Mouse (Mus musculus) heart, embryonic 13.5 days (tissue): ENCODE measurements around the gene Marcksl1. TPM values are rescaled to one million over a fixed set of nuclear protein-coding genes. Genes with fewer than 3 reads are reported as not detected.
A peak's percentile ranks its signal among the peaks of the same experiment; 100 is the strongest.
"Not testable (repeated sequence)": the region's sequence is repeated elsewhere in the genome, so short reads cannot be mapped to it uniquely, and the experiment has no call there.

Source experiments
- ATAC-seq: fragments of 200-750 bp; cut with Nextera tagmentation; 2 replicates; pipeline ENCODE4 v1.8.0; 2017; ENCODE audit warnings: moderate TSS enrichment; ENCODE audit not compliant: insufficient number of reproducible peaks, low FRiP score, low TSS enrichment; ENCODE audit errors: extremely low read depth
- H3K27ac ChIP-seq: fragments of 300-500 bp; sonication (generic); replicated peaks from 2 replicates; pipeline ENCODE4 v1.5.1; 2015; ENCODE audit warnings: moderate library complexity, mild to moderate bottlenecking, inconsistent platforms
- H3K27me3 ChIP-seq: fragments of 300-500 bp; sonication (generic); replicated peaks from 2 replicates; pipeline ENCODE4 v1.6.1; 2015; ENCODE audit warnings: mild to moderate bottlenecking, inconsistent platforms
- H3K36me3 ChIP-seq: fragments of 300-500 bp; sonication (generic); 2 replicates; pipeline ENCODE4 v1.6.1; 2015; ENCODE audit warnings: mild to moderate bottlenecking, inconsistent platforms
- H3K4me1 ChIP-seq: fragments of 300-500 bp; sonication (generic); 2 replicates; pipeline ENCODE4 v1.6.1; 2015; ENCODE audit warnings: inconsistent platforms
- H3K4me2 ChIP-seq: fragments of 300-500 bp; sonication (generic); 2 replicates; pipeline ENCODE4 v1.6.1; 2015; ENCODE audit warnings: inconsistent platforms, mild to moderate bottlenecking, moderate library complexity
- H3K4me3 ChIP-seq: fragments of 300-500 bp; sonication (generic); 2 replicates; pipeline ENCODE4 v1.5.1; 2015; ENCODE audit warnings: moderate library complexity, mild to moderate bottlenecking, inconsistent platforms
- H3K9ac ChIP-seq: fragments of 300-500 bp; sonication (generic); 2 replicates; pipeline ENCODE4 v1.6.1; 2015; ENCODE audit warnings: inconsistent platforms, mild to moderate bottlenecking, moderate library complexity
- H3K9me3 ChIP-seq: fragments of 300-500 bp; sonication (generic); 2 replicates; pipeline ENCODE4 v1.6.1; 2016; ENCODE audit warnings: inconsistent platforms
- WGBS: fragments of 180-500 bp; shearing (Covaris S2); methylation state at CpG from one replicate; pipeline ENCODE4 v1.1.7; 2015; ENCODE audit warnings: mixed read lengths; 5-methylcytosine and 5-hydroxymethylcytosine counted together
- polyA plus RNA-seq: library from polyadenylated mRNA; unstranded; fragments of >200 nt; fragmentation: Nextera tagmentation; extraction: Ambion mirVana; gene quantifications from 2 replicates; pipeline ENCODE4 v1.2.1, GENCODE M21; 2015

Marcksl1 gene
- polyA plus RNA-seq, 1 experiment from 2014 or later, result 399 TPM

GRCm38 (mm10) chr4:129511413-129512096 lies 1.8 kb upstream of the Marcksl1 start:
- 61% methylated on average over 6 of the region's 6 CpGs for WGBS
- no peak for ATAC-seq

GRCm38 (mm10) chr4:129513891-129514290 lies 510 bp downstream of the Marcksl1 start:
- H3K4me3 ChIP-seq, result peak overlapping the region; percentile 99
- ATAC-seq, result peak; percentile 20; the same call in 1 of the 2 replicates
- WGBS, result under 1% methylated on average over 37 of the region's 57 CpGs
- peak overlapping the region; percentile 71 for H3K4me2 ChIP-seq
- peak overlapping the region; percentile 95 for H3K27ac ChIP-seq
- no peaks in the 10 kb centered on the region for H3K27me3 ChIP-seq
- peak overlapping the region; percentile 100 for H3K9ac ChIP-seq
- H3K36me3 ChIP-seq, result peaks cover 41% of the 10 kb centered on the region
- H3K4me1 ChIP-seq, result peaks cover 51% of the 10 kb centered on the region
- no peaks in the 10 kb centered on the region for H3K9me3 ChIP-seq

More at GRCm38 (mm10) chr4:129511413-129512096, 1.8 kb upstream of the Marcksl1 start:
- Histone ChIP-seq H3K9me3 (no peaks in the 10 kb centered on the region), H3K4me1 (peaks cover 60% of the 10 kb centered on the region), H3K27me3 (no peaks in the 10 kb centered on the region), H3K4me3 (no peak overlapping the region), H3K4me2 (no peak overlapping the region), H3K9ac (0 out of 2 replicates have a peak overlapping the region, but pooled peaks have one; percentile 13), H3K36me3 (peaks cover 18% of the 10 kb centered on the region), H3K27ac (peak overlapping the region; percentile 5; the same call in 1 of the 2 replicates)

- Histone ChIP-seq H3K36me3 (peaks cover 46% of the 10 kb centered on the region), H3K4me3 (peak overlapping the region; percentile 99), H3K9me3 (no peaks in the 10 kb centered on the region), H3K4me2 (peak overlapping the region; percentile 71), H3K27me3 (no peaks in the 10 kb centered on the region), H3K9ac (peak overlapping the region; percentile 100), H3K27ac (peak overlapping the region; percentile 95), H3K4me1 (peaks cover 46% of the 10 kb centered on the region)
- under 1% methylated on average over 35 of the region's 35 CpGs for WGBS
- 0 out of 2 replicates have a peak, but pooled peaks have one; percentile 32 for ATAC-seq
Measured at GRCm38 (mm10) chr4:129514300-129514898, 1.0 kb downstream of the Marcksl1 start.

- no peak overlapping the region for H3K4me2 ChIP-seq
- peak overlapping the region; percentile 28; the same call in 1 of the 2 replicates for H3K27ac ChIP-seq
- no peak for ATAC-seq
Measured at GRCm38 (mm10) chr4:129516925-129517324, 3.5 kb downstream of the Marcksl1 start.

GRCm38 (mm10) chr4:129518519-129518918 lies 5.1 kb downstream of the Marcksl1 start:
- ATAC-seq, result no peak
- no peak overlapping the region for H3K27ac ChIP-seq
- no peaks in the 10 kb centered on the region for H3K27me3 ChIP-seq
- no peaks in the 10 kb centered on the region for H3K9me3 ChIP-seq
- no peak overlapping the region for H3K9ac ChIP-seq
- peaks cover 20% of the 10 kb centered on the region for H3K4me1 ChIP-seq
- peaks cover 87% of the 10 kb centered on the region for H3K36me3 ChIP-seq
- no peak overlapping the region for H3K4me3 ChIP-seq
- whole genome bisulfite sequencing, result 75% methylated on average over 8 of the region's 8 CpGs
- no peak overlapping the region for H3K4me2 ChIP-seq

More at GRCm38 (mm10) chr4:129516925-129517324, 3.5 kb downstream of the Marcksl1 start:
- Histone ChIP-seq H3K27me3 (no peaks in the 10 kb centered on the region), H3K9ac (0 out of 2 replicates have a peak overlapping the region, but pooled peaks have one; percentile 28), H3K9me3 (no peaks in the 10 kb centered on the region), H3K4me3 (no peak overlapping the region), H3K4me1 (peaks cover 33% of the 10 kb centered on the region), H3K36me3 (peaks cover 71% of the 10 kb centered on the region)
- 50% methylated on average over 2 of the region's 2 CpGs for WGBS

- Histone ChIP-seq H3K4me2 (no peak overlapping the region), H3K27me3 (no peaks in the 10 kb centered on the region), H3K4me3 (no peak overlapping the region), H3K9me3 (no peaks in the 10 kb centered on the region), H3K36me3 (peaks cover 98% of the 10 kb centered on the region), H3K27ac (0 out of 2 replicates have a peak overlapping the region, but pooled peaks have one; percentile 6), H3K4me1 (peaks cover 10% of the 10 kb centered on the region), H3K9ac (no peak overlapping the region)
- ATAC-seq, result no peak
- 75% methylated on average over 5 of the region's 5 CpGs for WGBS
Measured at GRCm38 (mm10) chr4:129525338-129525737, 12.0 kb downstream of the Marcksl1 start.

GRCm38 (mm10) chr4:129525889-129526288 lies 12.5 kb downstream of the Marcksl1 start:
- Histone ChIP-seq H3K4me2 (no peak overlapping the region), H3K27ac (0 out of 2 replicates have a peak overlapping the region, but pooled peaks have one; percentile 6), H3K36me3 (peaks cover 98% of the 10 kb centered on the region), H3K4me3 (no peak overlapping the region), H3K27me3 (no peaks in the 10 kb centered on the region), H3K4me1 (peaks cover 10% of the 10 kb centered on the region), H3K9ac (no peak overlapping the region), H3K9me3 (no peaks in the 10 kb centered on the region)
- no peak for ATAC-seq
- 79% methylated on average over 3 of the region's 3 CpGs for WGBS

GRCm38 (mm10) chr4:129528901-129529300 lies 15.5 kb downstream of the Marcksl1 start:
- 83% methylated on average over 6 of the region's 6 CpGs for WGBS

GRCm38 (mm10) chr4:129540012-129540411 lies 26.6 kb downstream of the Marcksl1 start:
- peaks cover 39% of the 10 kb centered on the region for H3K36me3 ChIP-seq
- no peak overlapping the region for H3K27ac ChIP-seq
- H3K4me1 ChIP-seq, result peaks cover 23% of the 10 kb centered on the region
- no peaks in the 10 kb centered on the region for H3K9me3 ChIP-seq
- H3K27me3 ChIP-seq, result no peaks in the 10 kb centered on the region
- 77% methylated on average over 6 of the region's 6 CpGs for WGBS
- no peak overlapping the region for H3K4me2 ChIP-seq
- no peak overlapping the region for H3K4me3 ChIP-seq
- H3K9ac ChIP-seq, result no peak overlapping the region
- ATAC-seq, result no peak

More at GRCm38 (mm10) chr4:129528901-129529300, 15.5 kb downstream of the Marcksl1 start:
- not testable (repeated sequence) for H3K4me1 ChIP-seq, H3K27ac ChIP-seq, H3K27me3 ChIP-seq, H3K9ac ChIP-seq, H3K4me2 ChIP-seq, ATAC-seq, H3K9me3 ChIP-seq, H3K4me3 ChIP-seq
- peaks cover 95% of the 10 kb centered on the region for H3K36me3 ChIP-seq

GRCm38 (mm10) chr4:129541868-129542591 lies 28.6 kb downstream of the Marcksl1 start:
- ATAC-seq, result no peak
- under 1% methylated on average over 30 of the region's 30 CpGs for WGBS

GRCm38 (mm10) chr4:129542592-129543141 lies 29.3 kb downstream of the Marcksl1 start, which contains the start of gene Hdac1:
TSS of gene Hdac1 (minus strand) at chr4:129542713.
- WGBS, result 2% methylated on average over 46 of the region's 46 CpGs
- Histone ChIP-seq H3K9ac (peak within 1 kb of the TSS; percentile 97), H3K9me3 (no peaks in the 10 kb centered on the region), H3K27ac (peak within 1 kb of the TSS; percentile 86), H3K4me3 (peak within 1 kb of the TSS; percentile 91), H3K27me3 (no peaks in the 10 kb centered on the region), H3K4me2 (peak within 1 kb of the TSS; percentile 88), H3K36me3 (peaks cover 19% of the 10 kb centered on the region), H3K4me1 (peaks cover 23% of the 10 kb centered on the region)
- peak; percentile 100 for ATAC-seq

More at GRCm38 (mm10) chr4:129541868-129542591, 28.6 kb downstream of the Marcksl1 start:
- no peaks in the 10 kb centered on the region for H3K9me3 ChIP-seq
- peak overlapping the region; percentile 97 for H3K9ac ChIP-seq
- H3K4me1 ChIP-seq, result peaks cover 23% of the 10 kb centered on the region
- no peaks in the 10 kb centered on the region for H3K27me3 ChIP-seq
- H3K4me2 ChIP-seq, result peak overlapping the region; percentile 88
- H3K27ac ChIP-seq, result peak overlapping the region; percentile 85
- peaks cover 24% of the 10 kb centered on the region for H3K36me3 ChIP-seq
- peak overlapping the region; percentile 91 for H3K4me3 ChIP-seq
